Mouse (Mus musculus) layer of hippocampus, postnatal 36 days (tissue): Measurements from ENCODE around the gene Olfr51. TPM values are rescaled to one million over a fixed set of nuclear protein-coding genes. Genes with fewer than 3 reads are reported as not detected.

Experiments used
- total RNA-seq, 2 experiments: library from RNA; stranded (reverse); gene quantifications; 2 replicates each; pipeline ENCODE4 v1.2.3; 2021

The Olfr51 gene
- total RNA-seq, 2 experiments from 2014 or later, result not detected

Other genes starting within 250 kb of the Olfr51 start
- gene Zfp354c, start 175.9 kb upstream of the Olfr51 start, total RNA-seq, result 10 to 100 TPM; 51.4 to 52.3 TPM
- 1 to 10 TPM; 3.3 to 5.0 TPM for gene Zfp879, start 162.0 kb upstream of the Olfr51 start, total RNA-seq
- not detected for gene Grm6, start 152.9 kb upstream of the Olfr51 start, total RNA-seq
- 1 to 10 TPM; 6.7 to 7.0 TPM for gene Zfp454, start 115.9 kb upstream of the Olfr51 start, total RNA-seq
- 10 to 100 TPM; 17.6 to 19.5 TPM for gene Zfp2, start 87.4 kb upstream of the Olfr51 start, total RNA-seq
- 1 to 10 TPM; 6.5 to 7.4 TPM for gene Zfp354b, start 72.0 kb upstream of the Olfr51 start, total RNA-seq
- not detected for gene 4933414I15Rik, start 59.8 kb upstream of the Olfr51 start, total RNA-seq
- not detected for gene Prop1, start 49.8 kb upstream of the Olfr51 start, total RNA-seq
- not detected for gene Olfr1378, start 37.1 kb upstream of the Olfr51 start, total RNA-seq
- not detected for gene Olfr1377, start 21.6 kb upstream of the Olfr51 start, total RNA-seq
- gene Olfr54, start 10.6 kb downstream of the Olfr51 start, total RNA-seq, result not detected
- not detected for gene Olfr1375, start 44.5 kb downstream of the Olfr51 start, total RNA-seq
- gene Zfp354a, start 55.7 kb downstream of the Olfr51 start, total RNA-seq, result 1 to 10 TPM; 8.2 to 8.5 TPM
- not detected for gene Gm12569, start 216.9 kb downstream of the Olfr51 start, total RNA-seq